Mouse (Mus musculus) cerebellum, postnatal 36 days (tissue): ENCODE measurements around the gene Prdm16.

Experiments
- DNase-seq, 2 experiments: peaks; one replicate each; pipeline ENCODE4 v3.0.0; 2021 to 2022; ENCODE audit warnings: mixed read lengths in 2 of 2

The Prdm16 gene

DNA sequence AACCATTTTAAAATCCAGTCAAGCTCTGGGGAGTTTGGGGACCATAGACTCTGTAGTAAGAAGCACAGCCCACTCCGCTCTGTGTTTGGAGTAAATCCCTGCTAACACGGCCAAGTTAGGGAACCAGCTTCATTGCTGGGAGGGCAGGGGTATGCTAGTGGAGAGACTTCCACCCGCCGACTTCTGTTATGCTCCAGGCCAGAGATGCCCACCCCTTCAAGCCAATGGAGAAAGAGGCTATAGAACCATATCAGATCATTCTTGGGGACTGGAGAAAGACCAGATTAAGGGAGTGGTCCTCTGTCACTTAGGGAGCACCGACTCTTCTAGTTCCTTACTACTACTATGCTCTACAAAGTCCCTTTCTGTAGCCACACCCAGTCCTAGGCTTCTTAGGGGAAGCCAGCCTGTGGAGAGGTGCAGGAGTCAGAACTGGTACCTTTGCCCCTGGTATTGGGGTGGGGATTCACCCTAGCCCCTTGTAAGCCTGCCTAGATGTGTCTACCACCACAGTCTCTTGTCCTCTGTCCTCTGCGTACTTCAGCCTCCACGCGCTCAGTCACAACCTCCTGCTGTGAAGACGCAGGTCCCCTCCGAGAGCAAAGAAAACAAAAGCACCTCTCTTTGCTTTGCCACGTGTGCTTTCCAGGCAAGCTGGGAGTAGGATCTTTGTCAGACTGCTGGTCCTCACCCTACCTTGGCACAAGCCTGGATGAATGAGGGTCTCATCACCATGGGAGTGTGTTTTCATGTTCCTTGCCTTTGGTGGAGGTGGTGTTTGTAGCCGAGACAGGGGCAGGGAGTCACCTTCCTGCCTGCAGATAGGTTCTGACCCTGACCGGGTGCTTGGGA, 3.1 kb upstream of the Prdm16 start:
- DNase-seq, result no peak

DNA sequence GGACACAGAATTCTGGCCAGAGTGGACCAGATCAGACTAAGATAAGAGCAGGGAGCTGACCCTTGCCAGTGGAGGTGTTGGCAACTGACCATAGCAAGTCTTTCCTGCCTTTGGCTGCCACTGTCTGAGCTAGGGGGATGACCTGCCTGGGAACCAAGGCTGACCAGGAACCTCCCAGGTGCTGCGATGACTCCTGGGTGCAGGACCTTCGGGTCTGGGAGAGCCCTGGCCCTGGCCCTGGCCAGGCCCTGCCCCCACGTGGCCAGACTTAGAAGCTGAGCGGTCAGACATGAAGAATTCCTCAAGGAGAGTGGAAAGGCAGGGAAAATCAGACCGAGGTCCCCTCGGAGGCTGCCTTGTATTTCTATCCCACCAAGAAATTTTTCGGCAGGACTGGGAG, 2.5 kb upstream of the Prdm16 start:
- no peak for DNase-seq

DNA sequence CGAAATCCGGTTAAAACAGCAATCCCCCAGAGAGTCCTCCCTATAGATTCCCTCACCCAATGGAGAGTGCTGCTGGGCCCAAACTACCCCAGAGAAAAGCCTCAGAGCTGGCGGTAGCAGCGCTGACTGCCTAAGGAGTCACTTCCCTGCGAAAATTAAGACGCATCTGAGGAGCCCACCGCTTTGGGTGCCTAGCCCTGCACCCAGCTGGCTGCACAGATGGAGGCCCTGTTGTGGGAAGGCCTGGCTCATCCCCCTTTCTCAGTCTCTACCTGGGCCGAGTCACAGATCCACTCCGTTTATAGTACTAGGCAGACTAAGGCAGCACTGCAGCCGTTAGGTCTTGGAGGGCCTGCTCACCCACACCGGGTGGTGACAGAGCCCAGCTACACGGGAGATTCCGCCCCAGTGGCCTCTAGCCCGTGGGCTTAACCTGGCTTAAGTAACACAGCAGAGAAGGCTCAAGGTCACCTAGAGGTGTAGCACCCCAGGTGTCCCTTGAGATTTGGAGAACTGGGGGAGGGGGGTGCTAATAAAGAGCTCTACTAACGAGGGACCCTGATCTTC, 1.7 kb upstream of the Prdm16 start:
- no peak for DNase-seq

DNA sequence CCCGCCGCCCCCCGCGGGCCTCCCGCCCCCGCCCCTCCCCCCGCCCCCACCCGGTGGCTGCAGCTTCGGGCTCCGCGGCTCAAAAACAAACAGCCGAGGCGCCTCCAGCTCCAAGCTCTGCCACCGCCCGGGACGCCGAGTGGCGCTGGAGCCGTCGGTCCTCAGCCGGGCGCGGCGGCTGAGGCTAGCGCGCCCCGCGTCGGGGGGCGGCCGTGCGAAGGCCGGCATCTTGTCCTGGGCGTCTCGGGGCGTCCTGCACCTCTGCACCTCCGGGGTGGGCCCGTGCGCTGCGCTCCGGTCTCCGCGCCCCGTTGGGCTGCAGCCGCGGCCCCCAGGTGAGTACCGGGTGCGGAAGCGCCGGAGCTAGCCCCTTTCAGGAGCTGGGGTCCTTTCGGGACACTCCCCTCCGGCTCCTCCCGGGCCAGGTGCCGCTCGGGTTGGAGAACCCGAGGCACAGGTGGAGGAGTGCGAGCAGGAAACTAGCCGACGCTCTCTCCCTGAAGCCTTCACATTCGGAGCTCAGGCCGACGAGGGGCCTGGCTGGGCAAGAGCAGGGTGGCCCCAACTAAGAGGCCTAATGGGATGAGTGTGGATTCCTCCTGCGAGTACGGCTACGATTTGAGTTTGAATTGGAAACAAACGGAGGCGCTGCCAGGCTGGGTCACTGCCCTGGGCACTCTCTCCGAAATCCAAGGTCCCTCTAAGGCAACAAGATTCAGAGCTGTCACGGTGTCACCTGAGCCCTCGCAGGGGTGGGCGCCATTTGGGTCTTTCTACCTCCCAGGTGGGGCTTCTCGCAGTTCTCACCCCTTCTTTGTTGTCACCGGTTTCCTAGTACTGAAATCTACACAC, 1.0 kb upstream of the Prdm16 start:
- no peak for DNase-seq

DNA sequence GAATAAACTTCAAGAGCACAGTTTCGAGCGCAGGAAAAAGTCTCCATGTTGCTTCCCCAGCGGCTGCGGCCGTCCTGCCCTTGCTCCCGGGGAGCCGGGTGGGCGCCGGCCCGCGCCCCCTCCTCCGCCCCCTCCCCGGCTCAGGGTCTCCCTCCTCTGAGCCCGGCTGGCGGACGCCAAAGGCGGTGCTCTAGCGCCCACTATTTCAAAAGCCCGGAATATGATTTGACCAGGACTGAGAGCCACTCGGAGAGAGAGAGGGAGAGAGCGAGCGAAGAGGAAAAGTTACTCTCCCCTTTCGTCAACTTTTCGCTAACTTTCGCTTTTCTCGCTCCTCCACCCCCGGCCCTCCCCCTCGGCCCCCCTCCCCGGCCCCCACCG, 630 bp downstream of the Prdm16 start:
- no peak for DNase-seq

DNA sequence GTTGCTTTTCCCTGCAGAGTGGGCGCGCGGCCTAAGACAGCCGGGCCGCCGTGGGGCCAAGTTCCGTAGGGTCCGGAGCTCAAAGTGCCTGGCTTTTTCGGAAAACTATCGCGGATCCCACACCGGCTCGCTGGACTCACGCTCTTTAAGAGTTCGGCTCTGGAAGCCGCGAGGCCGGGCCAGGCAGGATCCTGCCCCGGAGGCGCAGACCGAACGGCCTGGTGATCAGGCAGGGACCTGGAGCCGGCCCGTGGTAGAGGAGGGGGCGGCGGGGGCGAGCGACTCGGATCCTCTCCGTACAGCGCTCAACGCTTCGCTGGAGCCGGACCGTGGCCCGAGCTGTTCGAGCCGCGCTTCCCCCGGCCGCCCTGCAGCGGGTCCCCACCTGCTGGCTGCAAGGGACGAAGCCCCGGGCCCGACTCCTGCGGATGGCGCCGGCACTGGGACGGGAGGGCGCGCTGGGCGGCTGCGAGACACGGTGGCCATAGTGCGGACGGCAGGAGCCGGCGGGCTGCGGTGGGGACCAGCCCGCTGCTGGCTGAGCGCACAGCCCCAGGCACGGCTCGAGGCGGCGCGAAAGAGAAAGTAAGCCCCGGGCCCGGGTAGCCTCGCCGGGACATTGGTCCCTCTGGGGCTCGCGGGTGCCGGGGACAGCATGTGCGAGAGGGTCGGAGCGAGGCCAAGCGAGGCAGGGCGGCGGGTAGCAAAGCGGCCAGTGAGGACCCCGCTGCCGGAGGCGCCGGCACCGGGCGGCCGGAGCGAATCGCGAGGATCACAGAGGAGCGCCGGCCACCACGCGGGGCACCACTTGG, 1.2 kb downstream of the Prdm16 start:
- DNase-seq, result no peak

DNA sequence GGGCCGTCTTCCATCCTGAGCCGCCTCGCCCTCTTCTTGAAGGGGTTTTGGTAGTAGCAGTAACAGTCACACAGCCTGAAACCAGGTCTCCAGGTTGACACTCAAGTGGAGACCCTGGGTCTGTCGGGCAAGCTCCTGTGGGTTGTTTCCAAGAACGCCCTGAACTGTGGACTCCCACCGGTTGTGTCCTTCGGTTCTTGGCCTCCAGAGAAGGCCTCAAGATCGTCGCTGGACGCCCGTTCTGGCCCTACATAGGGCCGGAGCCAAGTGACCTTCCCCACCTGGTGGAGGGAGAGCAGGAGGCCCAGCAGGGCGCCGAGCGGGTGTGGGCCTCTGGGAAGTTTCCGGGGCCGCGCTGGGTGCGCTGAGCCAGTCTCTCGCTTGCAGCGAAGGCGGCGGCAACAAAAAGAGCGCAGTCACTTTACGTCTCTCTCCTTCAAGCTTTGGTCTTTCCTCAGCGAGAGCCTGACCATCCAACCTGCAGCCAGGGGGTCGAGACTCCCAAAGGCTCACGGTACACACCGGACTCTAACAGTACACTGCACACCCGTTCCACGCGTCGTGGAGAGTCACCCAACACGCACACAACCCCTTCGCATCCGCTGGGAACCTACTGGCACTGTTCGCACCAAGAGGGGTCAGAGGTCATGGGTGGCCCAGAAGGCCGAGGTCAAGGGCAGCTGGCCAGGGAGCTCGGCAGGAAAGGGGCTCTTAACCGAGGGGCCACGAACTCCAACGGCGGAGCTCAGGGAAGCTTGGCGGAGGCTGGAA, 2.0 kb downstream of the Prdm16 start:
- DNase-seq, result no peak

DNA sequence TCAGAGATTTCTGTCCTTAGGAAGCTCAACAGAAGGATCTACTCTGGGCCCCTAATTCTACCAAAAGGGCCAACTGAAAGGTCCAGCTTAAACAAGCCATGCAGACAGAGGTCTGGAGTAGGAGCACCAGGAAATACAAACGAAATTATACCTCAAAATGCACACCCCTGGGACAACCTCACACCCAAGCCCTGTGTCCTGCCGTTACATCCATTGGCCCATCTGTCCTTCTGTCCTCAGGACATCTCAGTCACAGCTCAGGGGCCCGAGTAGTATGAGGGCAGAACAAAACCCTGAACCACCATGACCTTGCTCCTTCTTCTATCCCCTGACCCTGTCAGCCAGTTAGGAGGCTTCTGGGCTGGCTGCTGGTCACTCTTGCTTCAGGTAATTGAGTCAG, 2.7 kb downstream of the Prdm16 start:
- no peak for DNase-seq

DNA sequence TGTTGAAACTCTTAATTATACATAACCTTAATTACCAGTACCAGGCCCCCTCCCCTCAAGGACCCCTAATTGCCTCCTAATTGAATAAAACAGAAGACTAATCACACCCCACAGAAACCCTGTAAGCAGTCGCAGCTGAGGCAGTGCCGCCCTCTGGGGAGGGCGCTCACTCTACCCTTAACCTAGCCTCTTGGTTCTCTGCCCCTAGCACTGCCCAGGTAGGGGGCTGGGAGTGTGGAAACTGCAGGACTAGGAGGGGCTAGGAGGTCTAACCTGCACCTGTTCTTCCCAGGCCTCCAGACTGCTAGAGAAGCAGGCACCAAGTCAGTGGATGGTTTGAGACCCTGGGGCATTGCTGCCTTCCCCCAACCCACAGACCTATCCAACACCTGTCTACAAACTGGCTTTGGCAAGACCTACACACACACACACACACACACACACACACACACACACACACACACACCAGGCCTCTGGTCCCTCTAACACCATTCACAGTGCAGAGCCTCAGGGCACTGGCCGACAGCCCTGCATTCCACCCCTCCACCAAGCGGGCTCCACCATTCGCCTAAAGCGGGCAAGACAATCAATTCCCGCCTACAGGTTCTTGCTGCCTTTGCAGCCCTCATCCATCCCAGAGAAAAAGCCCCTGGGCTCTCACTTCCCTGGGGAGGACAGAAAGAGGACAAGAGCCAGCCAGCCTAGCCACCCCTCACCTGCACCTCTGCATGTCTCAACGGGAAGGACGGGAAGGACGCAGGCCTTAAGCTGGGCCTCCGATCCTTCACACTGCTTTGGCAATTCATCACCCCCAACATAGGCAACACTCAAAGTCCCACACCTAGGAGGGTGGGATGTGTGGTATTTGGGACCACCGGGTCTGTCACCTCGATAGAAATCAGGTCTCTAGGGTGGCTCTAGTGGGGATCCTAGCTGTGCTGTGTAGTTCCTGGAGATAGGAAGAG, 3.6 kb downstream of the Prdm16 start:
- no peak for DNase-seq

DNA sequence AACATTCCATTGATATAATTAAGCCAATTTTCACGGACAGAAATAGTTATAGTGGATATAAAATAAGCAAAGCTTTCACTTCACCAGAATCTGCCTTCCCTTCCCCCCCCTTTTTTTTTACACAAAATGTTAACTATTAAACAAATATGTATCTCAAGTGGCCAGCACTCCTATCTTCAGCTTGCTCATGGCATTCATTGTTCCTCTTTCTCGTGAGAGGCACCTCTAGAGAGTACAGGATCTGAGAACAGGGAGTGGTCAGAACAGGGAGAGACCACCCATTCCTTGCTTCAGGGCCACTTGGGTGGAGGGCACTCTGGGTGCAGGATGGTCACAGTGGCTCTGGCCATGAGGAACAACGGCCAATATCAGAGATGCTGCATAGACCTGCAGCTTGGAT, 5.9 kb downstream of the Prdm16 start:
- no peak for DNase-seq

DNA sequence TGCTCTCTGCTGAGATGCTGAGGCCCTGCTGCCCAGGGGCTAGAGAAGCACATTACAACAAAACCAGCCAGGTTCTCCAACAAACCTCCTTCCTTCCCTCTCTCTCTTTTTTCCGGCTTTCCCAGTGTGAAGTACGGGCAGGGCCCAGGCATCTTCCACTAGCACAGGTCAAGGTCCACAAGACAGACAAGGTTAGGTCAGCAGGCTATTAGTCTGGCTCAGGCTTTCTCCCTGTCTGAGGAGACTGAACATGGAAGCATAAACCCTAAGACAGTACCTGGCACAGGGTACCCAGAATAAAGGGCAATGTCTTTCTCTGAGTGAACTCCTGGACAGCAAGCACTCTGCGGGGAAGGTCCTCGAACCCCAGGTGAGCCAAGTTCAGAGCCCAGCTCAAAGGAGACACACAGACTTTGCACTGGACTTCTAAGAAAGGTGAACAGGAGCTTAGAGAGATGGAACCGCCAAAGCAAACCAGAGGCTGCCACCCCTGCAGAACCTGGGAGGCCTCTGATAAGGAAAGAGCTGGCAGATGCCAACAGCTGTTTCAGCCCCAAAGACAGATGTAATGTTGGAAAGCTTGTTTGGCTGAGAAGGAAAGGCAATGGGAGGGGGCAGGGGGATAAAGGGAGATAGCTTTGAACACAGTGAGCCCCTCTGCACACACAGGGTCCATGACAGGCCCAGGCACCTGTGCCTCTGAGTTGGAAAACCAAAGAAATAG, 9.1 kb downstream of the Prdm16 start:
- DNase-seq, result no peak

DNA sequence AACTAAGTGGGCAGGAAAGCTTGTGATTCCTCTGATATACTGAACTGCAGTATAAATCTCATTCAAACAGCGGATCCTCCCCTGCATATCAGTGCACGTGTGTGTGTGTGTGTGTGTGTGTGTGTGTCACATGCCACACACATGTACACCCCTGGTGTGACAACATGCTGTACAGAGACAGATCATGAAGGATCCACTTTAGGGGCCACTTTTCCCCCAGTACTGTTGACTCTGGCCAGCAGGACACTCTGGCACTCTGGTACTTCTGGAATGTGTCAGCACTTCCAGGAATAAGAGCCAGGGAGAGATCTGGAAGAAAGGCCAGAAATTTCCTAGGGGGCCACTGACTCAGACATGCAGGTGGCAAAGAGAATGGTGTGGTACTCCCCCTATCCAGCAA, 10.4 kb downstream of the Prdm16 start:
- DNase-seq, result no peak

DNA sequence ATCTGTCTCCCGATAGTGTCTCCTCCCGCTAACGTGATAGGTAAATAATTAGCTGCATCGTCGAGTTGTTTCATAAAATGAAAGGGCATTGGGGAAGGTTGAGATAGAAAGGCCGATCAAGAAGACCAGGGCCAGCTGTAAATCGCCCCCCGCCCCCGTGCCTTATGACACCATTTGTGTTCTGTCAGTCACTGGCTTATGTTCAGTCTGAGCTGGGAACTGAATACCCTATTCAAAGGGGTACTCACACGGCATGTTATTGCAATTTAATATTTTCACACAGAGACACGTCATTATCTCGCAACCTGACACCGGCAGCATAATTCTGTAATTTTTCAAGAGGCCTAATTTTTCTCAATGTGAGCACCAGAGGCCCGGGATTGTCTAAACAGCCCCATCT, 11.0 kb downstream of the Prdm16 start:
- no peak for DNase-seq

DNA sequence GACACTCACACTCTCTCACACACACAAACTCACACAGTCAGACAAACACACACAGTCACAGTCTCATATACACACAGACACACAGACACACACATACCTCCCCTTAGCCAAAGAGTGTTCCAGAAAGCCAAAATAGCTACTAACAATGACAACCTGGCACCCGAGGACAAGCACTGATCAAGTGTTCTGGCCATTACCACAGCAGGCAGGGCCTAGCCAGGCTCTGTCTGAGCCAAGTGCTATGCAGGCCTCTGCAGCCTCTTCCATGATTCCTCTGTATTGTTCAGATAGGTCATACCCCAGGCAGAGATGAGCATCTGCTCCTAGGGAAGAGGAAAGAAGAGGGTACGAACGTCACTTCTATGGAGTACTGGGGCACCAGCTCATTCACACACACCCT, 13.4 kb downstream of the Prdm16 start:
- DNase-seq, result no peak

DNA sequence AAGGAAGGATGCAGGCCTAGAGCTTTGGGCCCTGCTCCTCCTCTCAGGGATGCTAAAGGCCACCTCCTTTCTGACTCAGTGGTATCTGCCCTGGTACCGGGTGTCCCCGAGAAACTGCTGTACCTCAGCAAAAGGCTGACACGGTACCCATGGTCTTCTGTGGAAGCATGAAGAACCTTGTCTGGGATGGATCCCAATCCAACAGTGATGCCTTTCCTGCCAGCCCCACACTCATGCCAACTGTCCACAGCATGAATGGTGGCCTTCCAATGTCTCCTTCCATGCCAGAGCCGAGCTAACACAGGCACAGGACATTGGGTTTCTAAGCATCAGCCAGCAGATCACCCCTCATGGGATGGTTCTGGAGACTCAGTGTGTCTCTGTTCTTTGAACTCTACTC, 14.2 kb downstream of the Prdm16 start:
- peak in 1 of 2 experiments; percentile 7 for DNase-seq

DNA sequence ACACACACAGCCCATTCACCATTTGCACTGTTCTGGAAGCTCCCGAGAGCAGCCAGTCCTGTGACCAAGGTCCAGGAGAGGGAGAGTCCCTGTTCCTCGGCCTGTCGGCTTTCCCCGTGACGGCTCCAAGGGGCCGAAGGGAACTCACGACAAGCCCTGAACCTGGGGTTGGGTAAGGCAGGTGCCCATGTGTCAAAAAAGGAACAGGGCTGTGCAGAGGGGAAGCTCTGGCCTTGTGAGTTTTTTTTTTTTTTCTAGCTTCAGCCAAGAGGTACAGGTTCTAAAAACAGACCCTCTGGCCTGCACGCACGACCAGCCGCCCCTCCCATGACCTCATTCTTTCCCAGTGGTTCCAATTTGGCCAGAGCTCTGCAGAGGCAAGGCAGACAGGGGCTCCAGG, 25.5 kb downstream of the Prdm16 start:
- DNase-seq, result no peak

DNA sequence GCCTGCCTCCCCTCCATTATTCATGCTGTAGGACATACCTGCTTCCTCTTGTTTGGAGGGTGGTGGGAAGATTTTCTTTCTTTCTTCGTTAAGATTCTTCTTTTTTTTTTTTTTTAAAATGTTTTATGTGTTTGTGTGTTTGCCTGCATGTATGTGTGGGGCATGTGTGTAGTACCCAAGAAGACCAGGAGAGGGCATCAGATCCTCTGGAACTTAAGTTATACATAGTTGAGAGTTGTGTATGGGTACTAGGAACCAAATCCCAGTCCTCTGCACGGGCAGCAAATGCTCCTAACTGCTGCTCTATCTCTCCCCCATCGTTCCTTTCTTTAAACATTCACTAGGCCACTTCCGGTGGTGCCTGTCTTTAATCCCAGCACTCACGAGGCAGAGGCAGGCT, 28.9 kb downstream of the Prdm16 start:
- no peak for DNase-seq

DNA sequence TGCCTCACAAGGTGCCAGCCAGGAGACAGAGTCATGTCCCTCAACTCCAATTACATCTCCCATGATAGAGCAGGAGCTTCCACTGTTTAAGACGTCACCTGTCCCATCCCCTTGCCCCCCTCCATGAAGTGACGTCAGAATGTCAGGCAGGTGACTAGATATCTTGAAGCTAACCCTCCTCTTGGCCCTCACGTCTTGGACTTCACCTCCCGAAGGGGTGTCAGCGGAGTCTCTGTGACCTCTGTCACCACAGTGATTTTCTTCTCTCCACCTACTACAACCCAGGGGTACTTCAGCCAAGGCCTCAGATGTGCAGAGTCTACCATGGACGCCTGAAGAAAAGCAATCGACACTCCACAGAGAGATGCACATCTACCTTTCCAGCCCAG, 32.2 kb downstream of the Prdm16 start:
- no peak for DNase-seq

DNA sequence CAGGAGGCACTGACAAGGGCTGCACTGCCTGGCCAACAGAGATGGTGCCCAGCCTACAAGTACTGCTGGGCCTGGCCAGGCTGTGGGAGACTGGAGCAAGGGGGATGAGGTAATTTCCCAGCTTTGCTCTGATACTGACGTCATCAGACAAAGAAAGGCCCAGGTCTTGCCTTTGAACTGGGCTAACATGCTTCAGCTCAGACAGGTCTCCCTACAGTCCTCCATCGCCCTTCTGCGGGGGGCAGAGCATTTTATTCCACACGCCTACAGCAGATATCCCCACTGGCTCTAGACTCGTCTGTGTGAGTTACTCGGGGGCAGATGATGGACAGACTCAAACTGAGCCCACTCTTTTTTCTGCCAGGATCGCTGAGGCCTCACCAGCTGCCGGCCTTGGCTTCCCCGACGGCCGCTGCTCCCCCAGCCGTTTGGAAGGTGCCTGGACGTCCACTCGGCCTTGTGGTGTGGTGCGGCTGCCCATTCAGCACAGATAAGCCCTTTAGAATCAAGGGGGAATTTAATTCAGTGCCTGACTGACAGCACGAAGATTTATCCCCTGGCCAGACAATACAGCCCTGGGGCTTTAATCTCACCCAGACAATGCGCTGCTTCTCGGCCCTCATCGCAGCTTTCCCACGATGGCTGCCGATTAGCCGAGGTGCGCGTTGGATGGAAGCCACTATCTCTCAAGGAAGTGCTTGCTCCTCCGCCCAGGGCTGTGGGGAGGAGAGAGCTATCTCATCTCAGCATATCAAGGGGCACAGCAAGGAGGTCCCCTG, 32.8 kb downstream of the Prdm16 start:
- DNase-seq, result no peak
